Mouse (Mus musculus) heart, adult 2 months (tissue): Measurements from ENCODE around the gene Fcho2.

Experiments
- CTCF ChIP-seq: fragments of 200-600 bp; IDR thresholded peaks from 2 replicates; pipeline ENCODE4 v1.8.1; 2022; ENCODE audit warnings: antibody characterized with exemption, mild to moderate bottlenecking, moderate library complexity
- EP300 ChIP-seq: fragments of 200-500 bp; IDR thresholded peaks from 2 replicates; pipeline ENCODE4 v1.6.1; 2011; ENCODE audit warnings: low read depth, low read length, control low read depth; ENCODE audit not compliant: insufficient read depth
- POLR2A ChIP-seq: fragments of 200-500 bp; IDR thresholded peaks from 2 replicates; pipeline ENCODE4 v1.6.1; 2011; ENCODE audit warnings: mild to moderate bottlenecking, low read depth, low read length, control low read depth; ENCODE audit not compliant: insufficient read depth

DNA sequence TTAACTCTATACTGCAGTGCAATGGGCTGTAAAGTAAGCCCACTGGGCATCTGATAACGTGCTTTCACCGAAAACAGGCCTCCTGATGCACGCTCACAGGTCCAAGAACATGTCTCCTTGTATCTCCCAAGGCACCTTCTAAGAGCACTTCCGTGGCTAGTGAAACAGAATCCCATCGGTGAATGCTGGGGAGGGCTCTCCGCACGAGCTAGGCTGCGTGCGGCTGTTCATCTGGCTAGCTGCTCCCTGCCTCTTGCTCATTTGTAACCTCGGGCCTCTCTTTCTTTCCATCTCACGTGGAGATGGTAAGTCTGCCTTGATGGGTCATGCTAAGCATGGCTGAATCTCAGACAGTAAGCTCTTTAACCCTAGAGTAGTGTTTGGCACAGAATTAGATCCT lies 124.4 kb downstream of the Fcho2 start:
- TF ChIP-seq EP300 (no peak), POLR2A (no peak), CTCF (no peak)
